8 mouse cellular contexts compared by ENCODE assay signal in genomic region chr5:52524207-52524606, GRCm38 (mm10). TPM values are rescaled to one million over a fixed set of nuclear protein-coding genes. Genes with fewer than 3 reads are reported as not detected.
A peak's percentile ranks its signal among the peaks of the same experiment; 100 is the strongest.
DNase-seq lines count a peak whose midpoint lies in the region.

No protein-coding gene starts in this region.

- DNase-seq in layer of hippocampus, adult 11-12 months (ENCODE audit: low spot score), result peak; percentile 50
- DNase-seq in layer of hippocampus, adult 9-10 months (ENCODE audit: low spot score), result no peak
- DNase-seq in embryo, embryonic 10 days (ENCODE audit: low spot score), result peak; percentile 52
- DNase-seq in heart, postnatal 4 days, result peak; percentile 65
- peak; percentile 31 to 44 for DNase-seq in left cerebral cortex, postnatal 36 days (ENCODE audit: low spot score in 2 of 2)
- peak; percentile 42 for DNase-seq in right cerebral cortex, postnatal 4 days
- DNase-seq in adrenal gland, postnatal 36 days, result no peak
- no peak for DNase-seq in gastrocnemius, adult 8-10 months (ENCODE audit: low spot score in 2 of 2)

- intact Hi-C loops in left cerebral cortex, postnatal 36 days (cut with DNase I), result no loop called here

RNA-seq across cellular contexts. Expression of gene Lgi2, which starts 42.1 kb away (rescaled TPM):
- total RNA-seq in heart, postnatal 4 days (2021), result 1 to 10 TPM; 1.6 to 1.9 TPM
- 10 to 100 TPM; 52.5 to 56.3 TPM for total RNA-seq in left cerebral cortex, postnatal 36 days (2021)
- 1 to 10 TPM; 1.1 to 2.4 TPM for total RNA-seq in adrenal gland, postnatal 36 days (2021)
- 1 to 10 TPM in 3 of 4 experiments, under 1 TPM in 1; 0.80 to 1.5 (median 1.1) TPM for total RNA-seq in gastrocnemius, adult 8-10 months (2022)

RNA-seq across cellular contexts. Expression of gene Ccdc149, which starts 52.9 kb away (rescaled TPM):
- 1 to 10 TPM; 5.7 to 6.1 TPM for total RNA-seq in heart, postnatal 4 days (2021)
- total RNA-seq in left cerebral cortex, postnatal 36 days (2021), result 10 to 100 TPM; 65.0 to 73.3 TPM
- total RNA-seq in adrenal gland, postnatal 36 days (2021), result 1 to 10 TPM; 4.9 to 8.3 TPM
- total RNA-seq in gastrocnemius, adult 8-10 months (2022), result 1 to 10 TPM in 2 of 4 experiments, under 1 TPM in 2; 0.41 to 1.7 (median 1.2) TPM

Comparison
In these comparisons a context has a peak if more than half of its experiments do, and no peak if none do; other contexts are left out.
1. DNase-seq: peak in layer of hippocampus, adult 11-12 months (single experiment), embryo, embryonic 10 days (single experiment), heart, postnatal 4 days (single experiment), left cerebral cortex, postnatal 36 days (2 of 2) and right cerebral cortex, postnatal 4 days (single experiment); none in layer of hippocampus, adult 9-10 months (single experiment), adrenal gland, postnatal 36 days (0 of 2) and gastrocnemius, adult 8-10 months (0 of 2).
2. RNA of gene Lgi2, which starts 42.1 kb away (total RNA-seq): 52.5 to 56.3 TPM in left cerebral cortex, postnatal 36 days; 1.1 to 2.4 TPM in adrenal gland, postnatal 36 days, 1.6 to 1.9 TPM in heart, postnatal 4 days and 0.80 to 1.5 TPM in gastrocnemius, adult 8-10 months; every median in the first group is over 10 times any median in the second.
3. RNA of gene Ccdc149, which starts 52.9 kb away (total RNA-seq): 65.0 to 73.3 TPM in left cerebral cortex, postnatal 36 days; 4.9 to 8.3 TPM in adrenal gland, postnatal 36 days, 5.7 to 6.1 TPM in heart, postnatal 4 days and 0.41 to 1.7 TPM in gastrocnemius, adult 8-10 months; every median in the first group is over 4 times any median in the second.